Mouse (Mus musculus): ENCODE results near the gene Myo16.
A peak's percentile ranks its signal among the peaks of the same experiment; 100 is the strongest.

The Myo16 gene

GRCm38 (mm10) chr8:10562636-10563035, 408.9 kb downstream of the Myo16 start:
- DNase-seq: no peak

GRCm38 (mm10) chr8:10565231-10566029, 411.7 kb downstream of the Myo16 start:
- DNase-seq: no peak

DNA sequence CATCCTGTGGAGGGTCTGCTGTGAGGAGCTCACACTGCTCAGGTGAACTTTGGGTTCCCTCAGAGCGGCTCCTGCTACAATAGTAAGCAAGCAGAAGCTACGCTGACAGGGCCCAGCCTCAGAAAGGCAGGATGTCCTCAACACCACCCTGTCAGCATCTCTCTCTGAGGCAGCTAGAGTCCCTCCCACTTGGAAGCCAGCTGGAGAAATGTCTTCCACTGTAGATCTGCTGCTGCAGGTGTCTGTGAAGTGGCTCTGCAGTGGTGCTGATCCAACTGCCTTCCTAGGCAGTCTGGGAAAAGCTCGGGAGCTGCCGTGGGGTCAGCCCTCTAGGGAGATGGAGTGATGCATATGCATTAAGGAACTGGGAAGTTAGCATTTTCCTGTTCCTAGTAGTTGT, 414.7 kb downstream of the Myo16 start:
- no peak for DNase-seq

DNA sequence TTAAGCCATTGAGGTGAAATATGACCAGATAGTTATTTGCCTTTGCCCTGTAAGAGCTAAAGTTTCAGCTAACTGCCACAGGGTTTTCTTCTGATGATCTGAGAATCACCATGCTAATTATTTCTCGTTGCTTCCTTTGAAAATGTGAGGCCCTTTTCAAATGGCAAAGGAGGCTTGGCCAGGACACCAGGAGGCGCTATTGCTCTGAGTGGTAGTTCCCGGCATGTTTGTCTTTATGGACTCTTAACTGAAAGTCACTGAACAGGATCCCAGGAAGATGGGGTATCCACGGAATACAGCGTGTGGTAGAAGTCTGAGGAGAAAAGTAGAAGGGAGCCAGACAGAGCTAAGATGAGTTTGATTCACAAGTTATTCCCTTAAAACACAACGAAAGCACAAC, 420.4 kb downstream of the Myo16 start:
- DNase-seq: peak; percentile 57

DNA sequence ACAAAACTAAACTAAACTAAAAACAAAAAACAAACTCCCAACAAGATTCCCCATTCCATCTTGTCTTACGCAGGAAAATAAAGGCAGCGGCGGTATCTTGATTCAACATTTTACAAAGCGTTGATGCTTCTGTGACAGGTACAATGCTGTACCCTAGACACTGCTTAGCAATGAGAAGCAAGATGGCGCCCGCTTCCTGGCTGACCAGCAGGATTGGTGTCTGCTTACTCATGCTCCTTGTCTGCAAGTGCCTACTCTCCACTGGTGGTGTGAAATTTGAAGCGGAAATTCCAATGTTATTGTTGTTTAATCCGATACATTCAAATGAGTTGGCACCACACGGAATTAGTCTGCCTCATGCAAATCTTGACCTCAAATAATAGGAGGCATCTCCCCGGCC, 421.5 kb downstream of the Myo16 start:
- DNase-seq: no peak

- peak; percentile 56 for DNase-seq
Observed at GRCm38 (mm10) chr8:10586956-10587744, 433.4 kb downstream of the Myo16 start.

- DNase-seq: no peak
Observed at GRCm38 (mm10) chr8:10589422-10589933, 435.8 kb downstream of the Myo16 start.

- no peak for DNase-seq
Observed at GRCm38 (mm10) chr8:10592917-10593316, 439.2 kb downstream of the Myo16 start.

- no peak for DNase-seq
Observed at GRCm38 (mm10) chr8:10596353-10596752, 442.6 kb downstream of the Myo16 start.

GRCm38 (mm10) chr8:10597595-10597994, 443.9 kb downstream of the Myo16 start:
- no peak for DNase-seq

GRCm38 (mm10) chr8:10598889-10599288, 445.2 kb downstream of the Myo16 start:
- no peak for DNase-seq

GRCm38 (mm10) chr8:10606028-10606815, 452.5 kb downstream of the Myo16 start:
- DNase-seq: no peak

DNA sequence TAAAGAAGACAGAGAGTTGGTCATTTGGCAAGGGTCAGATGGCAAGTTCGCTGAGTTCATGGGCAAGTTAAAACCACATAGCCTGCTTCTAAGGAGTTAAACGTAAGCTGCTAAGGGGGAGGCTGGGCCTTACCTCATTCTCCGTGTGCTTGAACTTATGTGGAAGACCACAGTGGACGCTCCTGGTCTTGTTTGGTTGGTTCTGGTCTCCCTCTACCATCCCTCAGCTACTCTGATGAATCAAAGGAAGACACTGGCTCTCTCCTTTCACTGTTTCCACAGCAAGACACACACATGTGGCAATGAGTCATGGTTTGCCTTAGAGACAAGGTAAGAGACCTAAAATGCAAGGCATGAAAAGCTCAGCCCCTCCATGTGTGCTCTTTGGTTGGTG, 453.1 kb downstream of the Myo16 start:
- DNase-seq: no peak

DNA sequence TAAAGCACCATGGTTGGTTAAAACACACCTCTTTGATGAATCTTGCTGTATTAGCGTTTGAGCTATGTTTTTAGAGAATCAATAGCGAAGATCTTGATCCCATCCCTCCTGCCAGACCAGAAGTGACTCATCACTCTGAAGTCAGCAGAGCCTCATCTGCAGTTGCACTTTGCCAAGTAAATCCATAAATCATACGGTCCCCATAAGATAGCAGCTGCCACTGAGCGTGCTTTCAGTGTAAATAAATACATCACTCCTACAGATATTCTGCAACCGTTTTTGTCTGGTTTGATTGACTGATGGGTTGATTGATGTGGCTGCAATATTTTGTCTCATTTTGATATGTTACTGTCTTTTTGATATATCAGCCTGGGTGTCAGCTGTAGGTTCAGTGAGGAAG, 457.9 kb downstream of the Myo16 start:
- no peak for DNase-seq

- no peak for DNase-seq
Observed at GRCm38 (mm10) chr8:10613371-10613770, 459.7 kb downstream of the Myo16 start.

DNA sequence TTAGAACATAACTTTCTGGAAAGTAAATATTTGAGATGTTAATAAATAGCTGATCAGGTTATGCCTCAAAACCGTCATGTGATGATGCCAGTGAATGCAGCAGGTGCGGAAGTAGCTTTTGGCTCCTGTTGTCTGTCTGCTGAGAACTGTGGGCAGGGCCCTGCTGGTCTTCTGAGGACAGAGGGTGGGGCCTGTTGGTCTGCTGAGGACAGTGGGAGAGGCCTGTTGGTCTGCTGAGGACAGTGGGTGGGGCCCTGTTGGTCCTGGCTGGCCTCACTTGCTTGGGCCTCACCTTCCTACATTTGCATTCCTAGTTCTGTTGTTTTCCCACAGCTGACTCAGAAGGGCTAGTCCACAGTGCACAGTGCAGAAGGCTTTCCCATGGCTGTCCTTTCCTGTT, 466.0 kb downstream of the Myo16 start:
- DNase-seq: peak; percentile 49

- DNase-seq: no peak
Observed at GRCm38 (mm10) chr8:10625262-10625661, 471.6 kb downstream of the Myo16 start.

- DNase-seq: no peak
Observed at GRCm38 (mm10) chr8:10628725-10629124, 475.0 kb downstream of the Myo16 start.

DNA sequence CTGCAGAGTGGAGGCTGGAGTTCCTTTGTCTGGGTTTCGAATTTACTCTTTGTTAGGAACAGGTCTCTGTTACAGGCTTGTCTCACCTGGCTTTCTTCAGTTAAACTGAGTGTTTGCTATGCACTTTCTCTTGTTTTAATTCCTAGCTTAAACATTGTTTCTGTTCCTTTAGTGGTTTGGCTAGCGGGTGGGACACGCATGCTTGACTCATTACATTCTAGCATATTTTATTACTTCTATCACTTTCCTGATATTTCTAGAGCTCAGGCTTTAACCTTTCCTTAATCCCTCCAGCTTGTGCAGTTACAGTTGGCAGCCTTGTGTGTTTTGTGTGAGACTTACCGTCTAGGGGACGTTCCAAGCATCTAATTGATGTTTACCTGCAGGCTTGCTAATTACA, 476.2 kb downstream of the Myo16 start:
- no peak for DNase-seq

- DNase-seq: no peak
Observed at GRCm38 (mm10) chr8:10631006-10631405, 477.3 kb downstream of the Myo16 start.

GRCm38 (mm10) chr8:10632603-10633002, 478.9 kb downstream of the Myo16 start:
- DNase-seq: no peak

- no peak for DNase-seq
Observed at GRCm38 (mm10) chr8:10633360-10634140, 479.8 kb downstream of the Myo16 start.
